Mouse (Mus musculus) macrophage (primary cell): ENCODE results near the gene Foxb1. TPM values are rescaled to one million over a fixed set of nuclear protein-coding genes. Genes with fewer than 3 reads are reported as not detected.

Experiments used
- H3K27ac ChIP-seq: fragments of 350-480 bp; formaldehyde crosslinking; 2 replicates; pipeline ENCODE4 v1.9.0; 2021
- H3K36me3 ChIP-seq: fragments of 350-480 bp; formaldehyde crosslinking; 2 replicates; pipeline ENCODE4 v1.9.0; 2021; ENCODE audit errors: inconsistent target
- H3K4me3 ChIP-seq: fragments of 350-480 bp; formaldehyde crosslinking; 2 replicates; pipeline ENCODE4 v1.9.0; 2021; ENCODE audit errors: inconsistent target
- H3K79me2 ChIP-seq: fragments of 350-480 bp; formaldehyde crosslinking; 2 replicates; pipeline ENCODE4 v1.9.0; 2021; ENCODE audit errors: inconsistent target
- WGBS: methylation state at CpG from one replicate; pipeline ENCODE4 v1.1.7; 2026; ENCODE audit warnings: inconsistent platforms; ENCODE audit not compliant: missing documents; 5-methylcytosine and 5-hydroxymethylcytosine counted together
- polyA plus RNA-seq: library from polyadenylated mRNA; stranded (reverse); fragments of 250-400 nt; gene quantifications from 3 replicates; pipeline ENCODE4 v1.2.4, GENCODE M21; 2018; ENCODE audit warnings: inconsistent platforms

The Foxb1 gene
- polyA plus RNA-seq, 1 experiment from 2014 or later, result not detected

- Histone ChIP-seq H3K27ac (no peak overlapping the region), H3K79me2 (no peaks in the 10 kb centered on the region), H3K4me3 (no peak overlapping the region), H3K36me3 (no peaks in the 10 kb centered on the region)
- 6% methylated on average over 14 of the region's 14 CpGs for WGBS
These were observed 2.0 kb upstream of the Foxb1 start for GRCm38 (mm10) chr9:69762703-69763102.

GRCm38 (mm10) chr9:69762221-69762620 is 1.5 kb upstream of the Foxb1 start:
- Histone ChIP-seq H3K27ac (no peak overlapping the region), H3K79me2 (no peaks in the 10 kb centered on the region), H3K36me3 (no peaks in the 10 kb centered on the region), H3K4me3 (no peak overlapping the region)
- WGBS, result 9% methylated on average over 10 of the region's 12 CpGs

DNA sequence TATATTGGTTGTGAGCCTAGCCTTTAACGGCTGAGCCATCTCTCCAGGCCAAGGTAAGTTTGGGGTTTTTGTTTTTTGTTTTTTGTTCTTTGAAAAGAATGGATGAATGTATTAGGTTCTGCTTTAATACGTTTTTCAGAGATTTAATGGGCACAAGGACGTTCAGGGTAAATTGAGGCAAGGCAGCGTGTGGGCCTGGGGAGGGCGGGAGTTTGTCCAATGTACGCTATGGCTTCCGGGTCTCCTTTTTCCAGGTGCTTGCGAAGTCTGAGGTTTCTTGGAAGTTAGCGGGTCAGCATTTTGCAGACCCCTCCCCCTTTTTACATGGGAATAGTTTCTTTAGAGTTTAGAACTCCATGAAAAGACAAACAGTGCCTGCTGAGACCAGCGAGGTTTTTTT is 829 bp upstream of the Foxb1 start:
- Histone ChIP-seq H3K4me3 (no peak overlapping the region), H3K79me2 (no peaks in the 10 kb centered on the region), H3K36me3 (no peaks in the 10 kb centered on the region), H3K27ac (no peak overlapping the region)
- 11% methylated on average over 10 of the region's 10 CpGs for WGBS

DNA sequence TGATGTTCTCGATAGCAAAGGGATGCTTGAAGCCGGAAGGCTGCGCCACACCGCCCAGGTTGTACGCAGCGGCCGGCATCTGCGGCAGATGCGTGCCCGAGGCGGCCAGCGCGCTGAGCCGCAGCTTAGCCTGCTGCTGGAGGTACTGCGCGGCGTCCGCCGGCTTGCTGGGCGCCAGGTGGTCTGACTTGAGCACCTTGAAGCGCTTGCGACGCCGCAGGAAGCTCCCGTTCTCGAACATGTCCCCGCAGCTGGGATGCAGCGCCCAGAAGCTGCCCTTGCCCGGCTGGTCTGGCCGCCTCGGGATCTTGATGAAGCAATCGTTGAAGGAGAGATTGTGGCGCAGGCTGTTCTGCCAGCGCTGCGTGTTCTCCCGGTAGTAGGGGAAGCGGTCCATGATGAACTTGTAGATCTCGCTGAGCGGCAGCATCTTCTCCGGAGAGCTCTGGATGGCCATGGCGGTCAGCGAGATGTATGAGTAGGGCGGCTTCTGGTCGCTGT is 969 bp downstream of the Foxb1 start:
- Histone ChIP-seq H3K4me3 (no peak overlapping the region), H3K36me3 (no peaks in the 10 kb centered on the region), H3K27ac (no peak overlapping the region), H3K79me2 (no peaks in the 10 kb centered on the region)
- WGBS, result 5% methylated on average over 44 of the region's 44 CpGs

- Histone ChIP-seq H3K79me2 (no peaks in the 10 kb centered on the region), H3K36me3 (no peaks in the 10 kb centered on the region), H3K27ac (no peak overlapping the region), H3K4me3 (no peak overlapping the region)
- 4% methylated on average over 37 of the region's 42 CpGs for WGBS
These were observed 1.7 kb downstream of the Foxb1 start for GRCm38 (mm10) chr9:69758946-69759615.

GRCm38 (mm10) chr9:69758506-69758905 is 2.2 kb downstream of the Foxb1 start:
- Histone ChIP-seq H3K79me2 (no peaks in the 10 kb centered on the region), H3K4me3 (no peak overlapping the region), H3K36me3 (no peaks in the 10 kb centered on the region), H3K27ac (no peak overlapping the region)
- WGBS, result 5% methylated on average over 17 of the region's 17 CpGs

DNA sequence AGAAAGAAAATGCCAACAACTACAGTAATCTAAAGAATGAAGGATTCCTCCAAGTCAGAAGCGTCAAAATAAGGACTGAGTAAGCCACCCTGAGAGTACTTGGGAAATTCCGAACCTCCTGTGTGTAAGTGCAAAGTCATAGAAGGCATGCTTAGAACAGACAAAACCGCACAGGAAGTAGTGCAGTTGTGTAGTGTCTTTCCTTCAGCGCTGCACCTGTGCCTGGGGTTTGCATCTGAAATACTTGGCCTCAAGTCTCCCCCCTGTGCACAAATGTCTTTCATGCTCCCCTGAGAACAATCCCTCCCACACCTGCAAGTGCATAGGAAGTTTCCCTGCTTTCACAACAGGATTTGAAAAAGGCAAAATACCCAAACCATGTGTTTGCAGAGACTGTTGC is 3.5 kb downstream of the Foxb1 start:
- Histone ChIP-seq H3K4me3 (no peak overlapping the region), H3K36me3 (no peaks in the 10 kb centered on the region), H3K79me2 (no peaks in the 10 kb centered on the region), H3K27ac (no peak overlapping the region)
- WGBS, result 3% methylated on average over 4 of the region's 4 CpGs

DNA sequence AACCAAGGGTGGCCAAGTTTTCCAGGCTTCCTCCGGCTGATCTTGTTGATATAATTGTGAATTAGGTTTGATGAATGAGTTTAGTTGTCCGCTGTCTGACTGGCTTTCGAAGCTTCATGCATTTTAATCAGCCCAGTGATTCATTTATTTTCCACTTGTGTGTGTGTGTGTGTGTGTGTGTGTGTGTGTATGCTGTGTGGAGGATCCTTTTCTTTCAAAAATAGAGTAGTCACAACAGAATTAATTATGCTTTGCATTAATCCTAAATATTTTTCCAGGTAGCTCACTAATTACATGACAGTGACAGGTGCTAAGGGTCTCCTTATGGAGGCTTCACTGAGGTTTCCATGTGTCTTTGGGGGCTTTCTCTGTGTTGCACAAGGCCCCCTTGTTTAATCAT is 4.3 kb downstream of the Foxb1 start:
- H3K27ac ChIP-seq, result no peak overlapping the region
- no peaks in the 10 kb centered on the region for H3K79me2 ChIP-seq
- 52% methylated on average over 2 of the region's 3 CpGs for WGBS
- no peaks in the 10 kb centered on the region for H3K36me3 ChIP-seq
- no peak overlapping the region for H3K4me3 ChIP-seq

DNA sequence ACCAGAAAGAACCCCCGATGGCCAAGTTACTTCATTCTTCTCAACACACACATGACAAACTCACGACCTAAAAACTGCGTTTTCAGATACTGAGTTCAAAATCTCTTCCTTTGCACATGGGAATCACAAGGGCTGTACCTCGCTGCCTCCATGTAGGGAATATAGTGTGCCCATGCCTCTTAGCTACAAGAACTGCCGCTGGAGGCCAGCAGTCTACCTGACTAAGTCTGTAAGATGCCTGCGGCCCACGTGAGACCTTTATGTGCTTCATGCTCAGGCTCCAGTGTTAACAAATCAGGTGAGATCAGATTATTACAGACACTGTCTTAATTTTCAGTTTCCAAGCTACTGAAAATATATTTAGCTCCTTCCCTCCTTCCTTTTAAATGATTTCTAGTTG is 4.7 kb downstream of the Foxb1 start:
- Histone ChIP-seq H3K79me2 (no peaks in the 10 kb centered on the region), H3K27ac (no peak overlapping the region), H3K36me3 (no peaks in the 10 kb centered on the region), H3K4me3 (no peak overlapping the region)
- 45% methylated on average over 7 of the region's 7 CpGs for WGBS

- Histone ChIP-seq H3K36me3 (no peaks in the 10 kb centered on the region), H3K27ac (no peak overlapping the region), H3K79me2 (no peaks in the 10 kb centered on the region), H3K4me3 (no peak overlapping the region)
- WGBS, result 16% methylated on average over 5 of the region's 5 CpGs
These were observed 5.6 kb downstream of the Foxb1 start for GRCm38 (mm10) chr9:69755157-69755556.

- H3K27ac ChIP-seq, result no peak overlapping the region
- H3K4me3 ChIP-seq, result no peak overlapping the region
- WGBS, result 16% methylated on average over 5 of the region's 5 CpGs
- no peaks in the 10 kb centered on the region for H3K36me3 ChIP-seq
- no peaks in the 10 kb centered on the region for H3K79me2 ChIP-seq
These were observed 6.0 kb downstream of the Foxb1 start for GRCm38 (mm10) chr9:69754712-69755111.

GRCm38 (mm10) chr9:69754291-69754690 is 6.4 kb downstream of the Foxb1 start:
- no peak overlapping the region for H3K4me3 ChIP-seq
- H3K27ac ChIP-seq, result no peak overlapping the region
- WGBS, result 13% methylated on average over 7 of the region's 7 CpGs
- H3K36me3 ChIP-seq, result no peaks in the 10 kb centered on the region
- no peaks in the 10 kb centered on the region for H3K79me2 ChIP-seq

- H3K79me2 ChIP-seq, result no peaks in the 10 kb centered on the region
- WGBS, result 92% methylated on average over 1 of the region's 1 CpGs
- no peak overlapping the region for H3K27ac ChIP-seq
- no peak overlapping the region for H3K4me3 ChIP-seq
- H3K36me3 ChIP-seq, result no peaks in the 10 kb centered on the region
These were observed 12.8 kb downstream of the Foxb1 start for GRCm38 (mm10) chr9:69747971-69748370.

DNA sequence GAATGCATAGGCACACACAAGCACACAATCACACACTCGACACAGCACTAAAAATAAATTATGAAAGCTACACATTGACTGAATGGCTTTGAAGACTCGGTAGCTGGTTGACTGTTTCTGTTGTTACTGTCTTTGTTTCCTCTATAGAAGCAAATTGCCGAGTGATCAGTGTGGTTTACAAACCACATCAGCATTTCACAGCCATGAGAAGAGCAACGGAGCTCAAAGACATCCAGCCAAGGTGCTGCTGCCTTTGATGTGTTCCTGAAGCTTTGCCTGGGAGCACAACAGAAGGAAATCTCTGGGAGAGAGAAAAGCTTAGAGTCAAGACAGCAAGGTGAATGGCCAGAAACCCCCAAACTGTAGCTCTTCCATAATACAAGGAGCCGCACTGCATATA is 32.0 kb downstream of the Foxb1 start:
- Histone ChIP-seq H3K27ac (no peak overlapping the region), H3K4me3 (no peak overlapping the region), H3K36me3 (no peaks in the 10 kb centered on the region), H3K79me2 (no peaks in the 10 kb centered on the region)
- WGBS, result 47% methylated on average over 5 of the region's 5 CpGs

GRCm38 (mm10) chr9:69718431-69718830 is 42.3 kb downstream of the Foxb1 start:
- Histone ChIP-seq H3K27ac (no peak overlapping the region), H3K36me3 (no peaks in the 10 kb centered on the region), H3K79me2 (no peaks in the 10 kb centered on the region), H3K4me3 (no peak overlapping the region)
- 90% methylated on average over 9 of the region's 9 CpGs for WGBS

GRCm38 (mm10) chr9:69716364-69716763 is 44.4 kb downstream of the Foxb1 start:
- 41% methylated on average over 4 of the region's 4 CpGs for WGBS
- Histone ChIP-seq H3K79me2 (no peaks in the 10 kb centered on the region), H3K27ac (no peak overlapping the region), H3K4me3 (no peak overlapping the region), H3K36me3 (no peaks in the 10 kb centered on the region)
